Mouse (Mus musculus): Measurements from ENCODE around the gene Rap1gap2. TPM values are rescaled to one million over a fixed set of nuclear protein-coding genes. Genes with fewer than 3 reads are reported as not detected.

The Rap1gap2 gene
- total RNA-seq, 4 experiments from 2014 or later: 74.3 to 93.7 (median 83.1) TPM

GRCm38 (mm10) chr11:74537352-74537751, 73.4 kb downstream of the Rap1gap2 start:
- no peak for DNase-seq (ENCODE audit: low spot score)

- DNase-seq (ENCODE audit: low spot score): no peak
Measured at GRCm38 (mm10) chr11:74536140-74536842, 74.4 kb downstream of the Rap1gap2 start.

GRCm38 (mm10) chr11:74534380-74534779, 76.3 kb downstream of the Rap1gap2 start:
- DNase-seq (ENCODE audit: low spot score): peak; percentile 51

DNA sequence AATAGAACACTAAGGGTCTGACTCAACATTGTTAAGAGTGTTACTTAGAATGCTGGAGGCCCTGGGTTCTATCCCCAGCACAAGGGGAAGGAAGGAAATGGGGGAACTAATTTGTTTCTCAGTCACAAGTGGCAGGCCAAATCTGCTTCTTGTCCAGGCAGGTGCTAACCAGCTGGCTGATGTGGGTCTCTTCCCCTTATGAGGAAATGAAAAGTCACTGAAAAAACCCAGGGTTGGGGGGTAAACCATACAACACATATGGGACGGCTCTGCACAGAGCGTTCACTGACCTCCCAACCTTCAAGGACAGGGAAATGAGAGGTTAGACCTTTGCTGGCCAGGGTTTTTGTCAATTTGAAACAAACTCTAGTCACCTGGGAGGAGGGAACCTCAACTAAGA, 77.7 kb downstream of the Rap1gap2 start:
- DNase-seq (ENCODE audit: low spot score): no peak

DNA sequence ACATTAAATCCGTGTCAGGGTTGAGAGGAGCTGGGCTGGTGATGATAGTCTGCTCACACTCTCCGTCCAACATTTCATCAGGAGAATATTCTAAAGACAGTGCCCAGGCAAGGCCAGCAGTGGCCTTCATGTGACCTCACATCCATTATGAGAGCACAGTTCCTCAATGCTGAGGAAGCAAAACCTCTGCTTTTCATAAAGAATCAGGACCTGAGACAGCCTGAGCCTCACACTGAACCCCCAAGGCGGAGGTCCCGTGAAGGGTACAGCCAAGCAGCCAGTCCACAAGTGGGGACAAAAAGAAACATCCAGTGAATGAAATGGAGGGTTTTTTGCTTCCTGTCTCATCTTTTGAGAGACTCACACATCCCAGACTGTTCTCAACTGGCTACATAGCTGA, 78.3 kb downstream of the Rap1gap2 start:
- DNase-seq (ENCODE audit: low spot score): no peak

DNA sequence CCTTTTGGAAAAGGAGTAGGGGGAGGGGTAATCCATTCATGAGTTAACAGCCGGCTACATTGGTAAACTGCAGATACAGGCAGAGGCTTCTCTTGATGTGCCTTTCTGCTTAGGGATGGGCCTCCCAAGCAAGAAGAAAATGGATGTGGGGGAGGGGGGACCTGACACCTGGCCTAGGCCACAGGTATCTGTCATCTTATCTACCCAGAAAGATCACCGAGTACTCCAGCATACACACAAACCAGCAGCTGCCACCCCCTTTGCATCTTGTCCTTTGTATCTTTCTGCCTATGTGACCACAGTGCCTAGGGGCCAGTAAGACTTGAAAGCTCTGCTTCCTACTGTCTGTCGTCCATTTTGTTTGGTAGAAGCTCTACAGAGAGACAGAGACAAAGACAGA, 79.0 kb downstream of the Rap1gap2 start:
- no peak for DNase-seq (ENCODE audit: low spot score)

GRCm38 (mm10) chr11:74529803-74530202, 80.9 kb downstream of the Rap1gap2 start:
- no peak for DNase-seq (ENCODE audit: low spot score)

DNA sequence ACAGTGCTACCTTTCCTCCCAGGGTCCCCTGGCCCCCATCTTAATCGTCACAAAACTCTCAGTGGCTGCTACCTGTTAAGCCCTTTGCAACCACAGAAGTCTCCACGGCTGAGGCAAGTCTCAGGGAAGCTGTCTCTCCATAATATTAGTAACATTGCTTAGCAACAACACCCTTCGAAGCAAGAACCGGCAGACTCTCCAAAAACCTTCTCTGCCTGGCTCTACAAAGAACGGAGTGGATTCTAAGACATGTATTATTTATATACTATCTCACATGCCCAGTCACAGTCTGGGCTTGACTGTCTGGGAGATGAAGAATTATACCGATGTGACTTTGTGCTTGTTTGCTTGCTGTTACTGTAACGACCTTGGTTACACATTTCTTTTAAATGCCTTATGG, 83.2 kb downstream of the Rap1gap2 start:
- DNase-seq (ENCODE audit: low spot score): no peak

DNA sequence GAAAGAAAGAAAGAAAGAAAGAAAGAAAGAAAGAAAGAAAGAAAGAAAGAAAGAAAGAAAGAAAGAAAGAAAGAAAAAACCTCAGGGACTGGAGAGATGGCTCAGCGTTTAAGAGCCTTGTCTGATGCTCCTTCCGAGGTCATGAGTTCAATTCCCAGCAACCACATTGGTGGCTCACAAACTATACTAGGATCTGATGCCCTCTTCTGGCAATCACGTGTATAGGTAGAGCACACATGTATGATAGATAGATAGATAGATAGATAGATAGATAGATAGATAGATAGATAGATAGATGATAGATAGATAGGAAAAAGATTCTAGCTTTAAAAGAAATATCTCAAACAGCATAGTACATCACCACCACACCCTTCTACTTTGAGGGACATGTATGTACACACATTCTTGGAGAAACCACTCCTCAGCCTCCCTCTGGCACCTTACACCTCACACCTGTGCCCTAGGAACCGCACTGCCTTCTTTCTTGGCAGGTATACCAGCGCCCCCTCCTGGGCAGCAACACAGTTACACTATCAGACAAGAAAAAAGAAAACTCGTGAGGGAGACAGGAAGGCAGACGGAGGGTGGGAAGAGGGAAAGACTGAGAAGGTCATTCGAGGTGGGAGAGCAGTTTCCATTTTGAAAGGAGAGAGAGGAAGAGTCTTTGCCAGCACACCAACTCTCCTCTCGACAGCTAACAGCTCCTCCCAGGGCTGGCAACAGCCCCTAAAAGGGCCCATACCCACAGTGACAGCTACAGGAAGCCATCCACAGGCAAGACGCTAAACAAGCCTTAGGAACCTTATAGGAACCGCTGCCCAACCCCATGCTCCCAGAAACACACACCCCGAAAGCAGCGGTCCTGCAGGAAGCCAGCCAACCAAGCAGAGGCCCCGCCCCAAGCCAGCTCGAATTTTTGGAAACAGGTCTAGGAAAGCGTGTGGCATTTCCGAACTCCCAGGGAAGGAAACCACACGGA, 84.2 kb downstream of the Rap1gap2 start:
- DNase-seq (ENCODE audit: low spot score): peak; percentile 44

- DNase-seq (ENCODE audit: low spot score): no peak
Measured at GRCm38 (mm10) chr11:74525605-74526004, 85.1 kb downstream of the Rap1gap2 start.

- no peak for DNase-seq (ENCODE audit: low spot score)
Measured at GRCm38 (mm10) chr11:74525205-74525604, 85.5 kb downstream of the Rap1gap2 start.

DNA sequence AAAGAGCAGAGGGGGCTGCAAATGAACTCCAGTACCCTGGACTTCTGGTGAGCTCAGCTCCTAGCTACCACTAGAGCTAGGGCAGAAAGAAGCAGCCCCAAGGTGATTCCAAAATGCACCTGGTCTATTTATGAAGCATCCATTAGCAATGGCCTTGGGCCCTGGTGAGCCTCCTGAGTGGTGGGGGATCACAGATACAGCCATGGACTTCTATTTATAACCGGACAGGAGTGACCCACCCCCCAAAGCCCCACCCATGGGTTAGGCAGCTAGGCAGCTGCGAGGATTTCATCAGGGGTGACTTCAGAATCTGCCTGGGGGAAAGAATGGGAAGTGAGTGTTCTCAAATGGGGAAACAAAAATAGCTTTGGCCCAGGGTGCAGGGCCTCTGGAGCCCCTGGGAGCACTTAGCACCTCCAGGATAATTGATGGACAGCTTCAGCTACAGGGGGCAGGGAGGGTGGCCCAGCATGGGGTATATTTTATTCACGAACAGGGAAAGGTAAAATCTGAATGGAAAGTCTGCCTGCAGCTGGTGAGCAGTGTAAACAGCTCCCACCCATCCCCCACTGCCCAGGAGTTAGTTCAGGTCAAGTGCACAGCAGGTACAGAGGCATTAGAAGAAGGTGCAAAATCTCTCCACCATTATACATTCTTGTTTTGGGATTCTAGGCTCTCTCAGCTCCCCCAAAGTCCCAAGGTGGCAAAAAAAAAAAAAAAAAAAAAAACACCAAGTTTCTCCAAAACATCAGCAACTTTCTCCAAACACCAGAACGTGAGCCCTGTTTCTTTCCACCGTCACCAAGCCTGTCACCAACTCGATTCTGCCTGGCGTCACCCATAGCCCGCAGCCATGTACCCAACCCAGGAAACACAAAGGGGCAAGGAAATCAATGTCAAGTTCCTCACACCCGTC, 86.4 kb downstream of the Rap1gap2 start:
- no peak for DNase-seq (ENCODE audit: low spot score)

GRCm38 (mm10) chr11:74523210-74523951, 87.3 kb downstream of the Rap1gap2 start:
- no peak for DNase-seq (ENCODE audit: low spot score)

GRCm38 (mm10) chr11:74522487-74523209, 88.1 kb downstream of the Rap1gap2 start:
- DNase-seq (ENCODE audit: low spot score): no peak

DNA sequence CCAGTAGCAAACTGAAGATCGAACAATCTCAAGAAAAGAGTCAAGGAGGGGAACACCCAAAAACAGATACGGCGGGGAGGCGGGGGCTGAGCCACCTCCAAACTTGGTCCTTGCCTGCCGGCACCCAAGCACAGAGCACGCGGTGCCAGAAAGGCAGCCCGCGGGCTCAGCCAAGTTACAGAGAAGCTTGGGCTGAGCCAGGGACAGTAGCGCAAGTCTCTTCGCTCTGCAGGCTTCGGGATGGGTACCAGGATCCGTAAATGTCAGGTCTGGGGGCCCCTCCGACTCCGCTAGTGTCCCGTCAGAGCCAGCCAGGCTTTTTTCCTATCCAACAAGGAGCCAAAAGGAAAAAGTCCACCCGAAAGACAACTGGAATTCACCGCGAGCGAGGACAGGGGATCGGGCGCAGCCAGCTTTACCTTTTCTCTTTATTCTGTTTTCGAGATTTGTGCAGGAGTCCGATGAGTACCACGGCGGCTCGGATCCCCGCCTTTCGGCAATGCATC, 88.7 kb downstream of the Rap1gap2 start:
- peak; percentile 16 for DNase-seq (ENCODE audit: low spot score)

DNA sequence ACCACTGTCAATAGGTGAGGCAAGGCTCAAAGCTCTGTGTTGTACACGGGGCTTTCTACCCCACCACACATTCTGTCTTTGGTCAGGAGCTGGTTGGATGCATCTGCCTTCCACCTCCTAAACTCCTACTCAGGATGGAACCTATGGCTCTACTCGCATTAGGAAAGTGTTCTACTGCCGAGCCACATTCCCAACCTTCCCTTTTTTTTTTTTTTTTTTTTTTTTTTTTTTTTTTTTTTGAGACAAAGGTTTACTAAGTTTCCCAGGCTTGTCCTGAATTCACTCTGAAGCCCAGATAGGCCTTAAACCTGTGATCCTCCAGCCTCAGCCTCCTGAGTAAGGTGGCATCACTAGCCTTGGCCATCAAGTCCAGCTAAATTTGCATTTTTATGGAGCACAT, 90.5 kb downstream of the Rap1gap2 start:
- DNase-seq (ENCODE audit: low spot score): no peak

DNA sequence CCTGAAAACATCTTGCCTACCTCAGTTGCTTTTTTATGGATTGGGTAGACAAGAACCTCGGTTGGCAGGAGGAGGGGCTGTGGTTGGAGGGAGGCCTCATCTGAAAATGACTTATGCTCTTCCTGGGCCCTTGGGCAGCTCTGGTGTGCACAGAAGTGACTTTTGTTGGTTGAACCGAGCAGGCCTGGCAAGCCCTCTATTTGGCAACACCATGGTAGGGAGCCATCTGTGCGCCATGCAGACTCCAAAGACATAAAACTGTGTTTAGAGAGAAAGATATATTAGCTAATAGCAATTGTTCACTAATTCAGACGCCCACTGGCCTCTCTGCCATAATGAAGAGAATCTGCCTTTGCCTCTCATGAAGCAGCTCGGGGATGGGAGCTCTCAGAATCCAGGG, 94.6 kb downstream of the Rap1gap2 start:
- DNase-seq (ENCODE audit: low spot score): no peak

DNA sequence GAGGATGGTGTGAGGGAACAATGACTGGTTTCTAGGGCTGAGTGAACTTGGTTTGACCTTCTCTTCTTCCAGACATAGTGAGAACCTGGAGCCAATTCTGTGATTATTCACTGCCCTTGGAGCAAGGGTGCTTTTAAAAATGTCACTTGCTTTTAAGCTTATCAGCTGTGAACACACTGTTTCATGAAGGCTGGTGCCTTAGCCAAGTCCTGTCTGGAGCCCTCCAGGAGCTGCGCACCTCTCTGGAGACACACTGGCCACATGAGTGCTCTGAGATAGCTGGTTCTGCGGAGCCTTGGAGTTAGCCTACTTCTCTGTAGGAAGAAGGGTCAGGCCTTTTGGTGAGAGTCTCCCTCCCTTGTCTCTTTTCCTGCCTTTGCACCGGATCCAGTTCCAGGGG, 95.7 kb downstream of the Rap1gap2 start:
- DNase-seq (ENCODE audit: low spot score): peak; percentile 33

- no peak for DNase-seq (ENCODE audit: low spot score)
Measured at GRCm38 (mm10) chr11:74512595-74512994, 98.1 kb downstream of the Rap1gap2 start.

DNA sequence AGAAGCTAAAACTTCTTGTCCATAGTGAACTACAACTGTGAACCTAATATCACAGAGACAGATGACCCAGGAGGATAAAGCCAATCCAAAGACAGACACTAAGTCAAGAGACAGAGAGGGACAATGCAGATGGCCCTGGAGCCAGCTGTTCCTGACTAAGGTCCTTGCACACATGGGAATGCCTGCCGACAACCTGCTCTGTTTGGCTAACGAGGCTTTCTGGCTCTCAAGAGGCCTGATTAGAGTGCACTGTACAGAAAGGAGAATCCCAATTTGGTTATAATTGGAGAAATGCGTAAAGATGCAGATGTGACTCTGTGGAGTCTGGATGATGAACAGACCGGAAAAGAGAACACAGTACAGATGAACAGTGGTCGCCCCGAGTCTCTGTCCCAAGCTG, 104.4 kb downstream of the Rap1gap2 start:
- no peak for DNase-seq (ENCODE audit: low spot score)

Measured in heart, adult 8-10 months (tissue).